In genomic region chr12:84140135-84140534, GRCm38 (mm10) we compare ENCODE assay signal across 25 mouse cellular contexts. TPM values are rescaled to one million over a fixed set of nuclear protein-coding genes. Genes with fewer than 3 reads are reported as not detected.
"Had no signal": no experiment of that assay in that cellular context is flagged by ENCODE, and none has a peak within 500 bp of the region (broad histone marks: within the 10 kb centered on the region; RNA-seq: fewer than 3 reads in every experiment).

No protein-coding gene starts in this region.

- H3K9ac ChIP-seq: heart, embryonic 12.5 days; hindbrain, embryonic 12.5 days; hindbrain, embryonic 14.5 days; intestine, embryonic 15.5 days; limb, embryonic 12.5 days; liver, embryonic 12.5 days; liver, embryonic 14.5 days had no signal

- H3K9me3 ChIP-seq: heart, embryonic 12.5 days; hindbrain, embryonic 10.5 days; hindbrain, embryonic 12.5 days; intestine, embryonic 15.5 days; limb, embryonic 10.5 days; limb, embryonic 12.5 days; liver, embryonic 12.5 days had no signal

- ATAC-seq: hindbrain, embryonic 16.5 days; inflammation-experienced regulatory T-cells, adult 6 months; intestine, embryonic 15.5 days; intestine, postnatal 0 days; liver, embryonic 12.5 days had no signal

- H3K36me3 ChIP-seq: liver, embryonic 12.5 days had no signal

- H3K4me1 ChIP-seq: heart, embryonic 12.5 days; intestine, embryonic 15.5 days; limb, embryonic 10.5 days; limb, embryonic 12.5 days; liver, embryonic 12.5 days had no signal

- H3K4me2 ChIP-seq: heart, embryonic 12.5 days; hindbrain, embryonic 12.5 days; hindbrain, embryonic 14.5 days; intestine, embryonic 15.5 days; limb, embryonic 12.5 days; liver, embryonic 12.5 days had no signal

- H3K4me3 ChIP-seq: heart, adult 2 months; heart, embryonic 12.5 days; hindbrain, embryonic 10.5 days; hindbrain, embryonic 12.5 days; intestine, embryonic 15.5 days; layer of hippocampus, adult 2 months; left cerebral cortex, adult 2 months; limb, embryonic 10.5 days; limb, embryonic 12.5 days; liver, embryonic 12.5 days had no signal

- DNase-seq: gastrocnemius, postnatal 14 days; gastrocnemius, postnatal 36 days; heart, adult 2 months; heart, postnatal 10 days; heart, postnatal 4 days; kidney, adult 18-20 months; kidney, adult 8-10 months; kidney, postnatal 10 days; kidney, postnatal 25 days; kidney, postnatal 4 days had no signal

- H3K27ac ChIP-seq: heart, adult 2 months; hindbrain, embryonic 10.5 days; hindbrain, embryonic 12.5 days; hindbrain, embryonic 14.5 days; intestine, embryonic 15.5 days; layer of hippocampus, adult 2 months; left cerebral cortex, adult 2 months; limb, embryonic 10.5 days; limb, embryonic 12.5 days; liver, embryonic 12.5 days; liver, embryonic 14.5 days had no signal

- H3K27me3 ChIP-seq: heart, embryonic 12.5 days; hindbrain, embryonic 12.5 days; intestine, embryonic 15.5 days; limb, embryonic 12.5 days; liver, embryonic 12.5 days had no signal

RNA-seq across cellular contexts. Expression of gene Pnma1, which starts 8.2 kb away (rescaled TPM):
- polyA plus RNA-seq: liver, adult 2 months had no signal
